Mouse (Mus musculus) megakaryocyte, embryonic 14.5 days (primary cell): ENCODE results near the gene Myl9.

Source experiments
- FLI1 ChIP-seq: IDR thresholded peaks from 2 replicates; pipeline ENCODE4 v1.6.1; 2012; ENCODE audit warnings: low read length, inconsistent platforms, mixed read lengths
- GATA1 ChIP-seq: IDR thresholded peaks from 3 replicates; pipeline ENCODE4 v1.6.1; 2012; ENCODE audit warnings: mixed read lengths, low read length, inconsistent platforms, borderline replicate concordance

DNA sequence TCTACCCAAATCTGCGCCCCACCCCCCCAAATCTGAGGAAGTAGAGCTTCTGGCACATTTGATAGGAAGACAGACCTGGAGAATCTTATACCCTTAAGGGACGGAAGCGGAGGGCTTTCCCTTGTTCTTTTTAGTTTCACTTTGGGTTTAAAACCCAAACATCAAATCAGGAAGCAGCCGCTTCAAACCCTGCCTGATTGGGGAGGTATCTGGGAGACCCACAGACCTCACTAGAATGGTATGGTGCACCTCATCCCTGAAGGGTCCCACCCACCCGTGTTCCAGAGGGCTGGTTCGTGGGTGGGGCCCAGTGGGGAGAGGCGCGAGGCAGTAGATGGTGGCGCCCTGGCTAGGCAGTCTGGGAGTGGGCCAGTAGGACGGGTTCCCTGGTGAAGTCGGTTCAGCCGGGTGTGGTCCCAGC lies 44.7 kb upstream of the Myl9 start:
- TF ChIP-seq GATA1: no peak
- no peak for TF ChIP-seq FLI1
